Mouse (Mus musculus): ENCODE measurements at regions not wholly inside any gene's neighbourhood (a gene's known extent, or its start where the extent isn't known, plus 50 kb on each side); places are given as distances from the start of the nearest gene placed in this dataset.

DNA sequence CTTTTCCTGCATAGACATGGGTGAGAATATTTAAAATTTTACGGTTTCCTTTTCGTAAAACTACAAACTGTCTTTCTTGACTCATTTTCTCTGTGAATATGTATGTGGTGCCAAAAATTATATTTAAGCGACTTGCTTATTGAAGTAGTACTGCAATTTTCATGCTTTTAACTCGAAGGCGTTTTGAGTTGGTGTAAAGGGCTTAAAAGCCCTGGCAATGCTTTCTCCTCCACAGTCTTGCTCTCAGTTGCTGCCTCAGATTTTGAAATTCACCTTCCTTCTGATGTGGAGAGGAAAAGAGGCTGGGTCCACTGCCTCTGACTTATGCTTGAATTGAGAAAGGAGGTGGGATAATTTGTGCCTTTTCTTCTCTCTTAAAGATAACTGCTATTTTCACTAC lies 629.6 kb upstream of the Nrsn1 start:
- no peak for DNase-seq (ENCODE audit: low spot score in 2 of 2)

DNA sequence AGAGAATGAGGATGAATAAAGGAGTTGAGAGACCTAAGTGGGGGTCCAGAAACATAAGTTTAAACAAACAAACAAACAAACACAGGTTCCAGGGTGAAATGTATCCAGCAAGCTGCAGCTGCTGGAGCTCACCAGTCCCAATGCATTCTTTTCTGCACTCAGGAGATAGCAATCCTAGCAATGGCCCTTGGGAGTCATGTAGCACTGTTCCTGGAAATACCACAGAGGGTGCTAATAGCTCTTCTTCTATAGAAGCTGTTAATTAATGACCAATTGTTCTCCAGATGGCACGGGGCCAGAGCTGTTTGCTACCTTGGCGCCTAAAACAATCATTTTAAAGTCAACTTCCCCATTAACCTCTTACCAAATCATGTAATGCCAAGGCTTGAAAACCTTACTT lies 622.8 kb upstream of the Nrsn1 start:
- no peak for DNase-seq (ENCODE audit: low spot score in 2 of 2)

DNA sequence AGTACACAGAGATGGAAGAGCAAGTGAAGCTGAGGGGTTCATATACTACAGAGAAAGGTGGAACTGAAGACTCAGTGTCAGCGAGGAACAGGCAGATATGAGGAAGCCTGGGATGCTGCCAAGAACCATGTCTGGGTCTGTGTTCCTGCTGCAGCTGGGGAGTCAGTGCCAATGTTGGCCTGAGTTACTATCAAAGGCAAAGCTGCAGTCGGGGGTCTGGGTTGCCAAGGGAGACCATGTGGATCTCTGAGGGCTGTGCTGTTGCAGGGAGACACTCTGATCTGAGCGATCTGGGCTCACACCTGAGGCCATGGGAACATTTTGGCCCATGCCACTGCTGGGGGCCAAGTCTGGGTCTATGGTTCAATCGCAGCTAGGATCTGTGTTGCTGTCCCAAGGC lies 612.5 kb upstream of the Nrsn1 start:
- no peak for DNase-seq (ENCODE audit: low spot score in 2 of 2)

DNA sequence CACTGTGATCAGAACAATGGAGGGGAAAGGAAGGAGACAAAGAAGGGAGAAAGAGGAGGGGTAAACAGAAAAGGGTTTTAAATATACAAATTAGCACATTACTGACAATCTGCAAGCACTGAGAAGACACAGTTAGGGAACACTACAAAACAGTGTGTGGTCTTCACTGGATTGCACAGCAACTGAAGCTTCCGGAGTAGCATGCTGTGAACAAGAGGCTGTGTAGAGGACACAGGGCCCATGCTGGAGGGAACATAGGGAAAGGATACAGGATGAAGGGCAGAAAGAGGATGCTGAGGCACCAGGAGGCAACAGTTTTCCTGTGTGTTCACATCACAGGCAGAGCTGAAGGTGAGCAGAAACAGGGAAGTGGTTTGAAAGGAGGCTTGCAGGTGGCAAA lies 598.6 kb upstream of the Nrsn1 start:
- no peak for DNase-seq (ENCODE audit: low spot score in 2 of 2)

DNA sequence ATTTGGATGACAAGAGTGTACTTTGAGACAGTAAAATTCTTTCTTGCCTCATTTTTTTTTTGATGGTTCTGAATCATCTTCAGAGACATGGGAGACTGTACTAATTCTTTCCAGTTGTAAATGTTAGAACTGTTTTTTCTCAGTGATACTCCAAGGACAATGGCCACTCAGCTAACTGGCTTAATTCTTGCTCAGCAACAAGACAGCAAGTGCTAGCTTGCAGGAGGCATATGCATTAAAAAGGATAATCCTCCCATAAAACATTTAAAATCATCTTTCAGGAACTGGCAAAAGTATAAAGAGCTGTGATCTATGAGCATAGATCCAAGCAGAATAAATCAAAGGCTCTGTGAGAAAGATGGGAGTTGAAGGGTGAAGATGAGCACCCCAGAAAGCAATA lies 587.9 kb upstream of the Nrsn1 start:
- no peak for DNase-seq (ENCODE audit: low spot score in 2 of 2)

DNA sequence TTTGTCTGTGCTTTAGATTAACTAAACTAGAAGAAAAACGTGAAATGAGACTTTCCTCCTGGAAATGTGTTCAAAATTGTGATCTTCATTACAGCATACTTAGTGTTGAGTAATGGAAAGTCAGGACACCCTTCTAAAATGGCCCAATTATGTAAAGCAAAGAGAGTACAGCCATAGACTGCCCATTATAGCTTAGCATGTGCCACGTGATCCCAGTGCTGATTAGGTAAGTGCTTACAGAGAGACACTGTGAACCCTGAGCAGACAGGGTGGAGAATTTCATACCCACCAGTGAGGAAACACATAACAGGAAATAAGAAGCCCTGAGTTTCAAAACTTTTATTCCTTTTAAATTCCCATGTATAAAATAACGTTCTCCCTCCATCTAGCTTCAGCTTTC lies 587.3 kb upstream of the Nrsn1 start:
- no peak for DNase-seq (ENCODE audit: low spot score in 2 of 2)

DNA sequence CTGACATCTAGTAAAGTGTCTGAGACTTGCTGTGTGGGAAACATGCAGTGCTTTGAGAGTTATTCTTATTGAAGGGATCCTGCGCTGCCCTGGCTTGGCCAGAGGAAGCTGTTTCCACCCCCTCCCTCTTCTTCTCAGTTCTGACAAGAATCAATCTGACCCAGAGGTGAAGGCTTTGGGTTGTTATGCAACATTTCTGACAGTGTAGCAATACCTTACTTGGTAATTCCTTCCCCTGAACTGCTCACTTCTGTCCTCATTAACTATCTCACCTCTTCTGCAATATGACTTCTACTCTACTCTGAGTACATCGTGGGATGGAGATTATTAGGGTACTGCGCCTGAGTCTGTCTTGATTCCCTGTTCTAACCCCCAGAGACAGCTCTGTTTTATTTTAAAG lies 586.8 kb upstream of the Nrsn1 start:
- DNase-seq (ENCODE audit: low spot score in 2 of 2) = no peak

DNA sequence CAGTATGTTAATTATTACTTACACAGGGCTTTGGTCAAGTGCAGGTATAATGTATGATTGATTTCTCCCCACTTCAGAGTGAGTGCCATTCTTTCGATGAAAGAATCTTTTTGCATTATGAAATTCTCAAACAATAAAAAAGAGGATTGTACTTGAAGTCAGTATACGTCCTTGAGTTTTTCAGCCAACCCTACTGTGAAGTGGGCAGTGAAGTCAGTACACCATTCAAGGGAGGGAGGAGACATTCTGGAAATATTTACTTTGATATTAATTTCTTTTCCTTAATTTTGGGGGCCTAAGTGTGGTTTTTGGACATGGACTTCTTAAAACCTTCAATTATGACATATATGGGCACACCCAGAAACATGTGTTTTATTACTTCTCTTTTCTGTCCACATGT lies 586.2 kb upstream of the Nrsn1 start:
- no peak for DNase-seq (ENCODE audit: low spot score in 2 of 2)

DNA sequence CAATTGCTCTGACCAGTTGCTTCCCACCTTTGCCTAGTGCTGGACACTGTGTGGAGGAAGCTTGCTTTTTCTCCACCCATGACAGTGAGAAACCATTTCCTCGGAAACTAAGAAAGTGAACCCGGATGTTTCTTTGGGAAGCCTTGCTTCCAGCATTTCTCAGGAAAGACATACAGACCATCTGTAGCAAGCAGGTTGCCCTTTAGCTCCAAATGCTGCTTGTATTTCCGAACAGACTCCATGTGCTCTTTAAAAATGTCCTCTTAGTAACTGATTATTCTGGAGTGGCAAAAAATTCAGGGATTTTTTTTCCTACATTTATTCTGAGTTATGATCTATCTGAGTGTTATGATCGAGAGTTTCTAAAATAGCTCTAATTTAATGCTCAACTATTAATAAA lies 577.9 kb upstream of the Nrsn1 start:
- no peak for DNase-seq (ENCODE audit: low spot score in 2 of 2)

DNA sequence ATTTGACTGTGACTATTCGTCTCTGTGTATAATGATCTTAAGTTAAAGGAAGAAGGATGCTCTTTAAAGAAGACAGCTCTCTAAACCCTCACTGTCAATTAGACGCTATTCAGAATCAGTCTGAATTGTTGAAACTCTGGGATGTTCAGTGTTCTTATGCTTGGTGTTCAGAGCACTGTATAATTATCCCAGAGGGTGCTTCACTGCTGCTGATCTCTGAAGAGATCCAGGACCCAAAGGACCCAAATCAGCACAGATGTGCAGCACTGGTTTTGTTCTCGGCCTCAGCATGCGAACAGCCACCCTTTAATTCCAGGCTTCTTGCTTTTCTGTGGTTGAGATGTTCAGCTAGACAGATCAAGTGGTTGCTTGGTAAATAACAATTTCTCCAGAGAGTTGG lies 567.9 kb upstream of the Nrsn1 start:
- no peak for DNase-seq (ENCODE audit: low spot score in 2 of 2)

DNA sequence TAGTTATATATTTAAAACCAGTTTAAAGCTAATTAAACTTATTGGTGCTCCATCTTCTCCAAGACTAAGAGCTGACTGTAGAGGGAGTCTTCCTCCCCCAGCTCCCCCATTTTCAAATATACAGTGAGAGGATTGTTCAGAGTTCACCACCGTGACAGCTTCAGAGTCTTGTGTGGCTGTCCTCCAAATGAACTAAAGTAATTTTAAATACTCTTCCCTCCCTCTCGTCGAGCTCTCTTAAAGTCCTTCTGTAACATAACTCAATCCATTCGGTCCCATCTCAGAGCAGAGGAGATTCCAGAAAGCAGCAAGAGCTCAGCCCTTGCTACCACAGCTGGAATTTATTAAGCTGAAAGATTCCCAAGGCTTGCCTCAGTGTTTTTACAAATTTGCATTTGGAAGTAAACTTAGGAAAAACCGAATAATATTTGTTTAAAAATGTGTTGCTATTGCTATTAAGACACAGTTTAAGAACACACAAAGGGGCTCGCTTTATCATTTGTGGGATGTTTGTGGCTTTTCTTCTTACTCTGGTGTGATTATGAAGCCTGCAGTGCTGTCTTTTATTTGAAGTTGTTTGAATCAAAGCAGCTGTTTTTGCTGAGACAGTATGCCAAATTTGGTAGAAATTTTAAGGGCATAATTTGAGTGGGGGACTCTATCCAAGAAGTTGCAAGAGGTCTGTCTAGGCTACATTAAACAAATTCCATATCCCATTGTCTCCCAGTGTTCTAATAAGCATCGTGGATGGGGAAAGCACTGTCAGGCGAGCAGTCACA lies 559.0 kb upstream of the Nrsn1 start:
- DNase-seq (ENCODE audit: low spot score in 2 of 2) = no peak

DNA sequence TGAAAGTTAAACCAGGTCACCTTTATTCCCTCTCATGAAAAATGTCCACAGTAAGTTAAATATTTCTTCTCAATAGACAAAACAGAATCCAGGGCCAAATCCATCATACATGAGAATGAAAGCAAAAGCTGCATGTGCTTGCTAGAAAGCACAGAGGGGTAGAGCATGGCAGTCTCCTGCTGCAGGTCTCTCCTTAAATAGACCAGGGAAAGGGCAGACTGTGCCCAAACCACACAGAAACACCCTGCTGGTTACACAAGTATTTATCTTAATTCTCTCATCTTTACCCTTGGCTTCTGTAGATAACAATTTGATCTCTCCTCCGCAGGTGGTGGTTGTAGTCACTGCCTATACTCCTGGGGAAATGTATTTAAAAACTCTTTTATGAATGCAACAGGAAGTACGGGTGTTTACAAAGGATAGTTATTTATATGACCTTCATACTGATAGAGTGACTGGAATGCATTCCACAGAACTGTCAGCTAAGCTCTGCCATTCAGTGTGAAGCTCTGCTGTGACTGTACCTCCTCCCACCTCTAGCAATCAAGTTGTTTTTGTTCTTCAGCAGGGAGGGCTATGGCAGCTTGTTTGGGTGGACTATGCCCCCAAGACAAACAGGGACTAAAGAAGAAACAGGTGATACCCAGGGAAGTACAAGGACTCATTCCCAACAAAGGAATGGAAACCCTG lies 538.4 kb upstream of the Nrsn1 start:
- no peak for DNase-seq (ENCODE audit: low spot score in 2 of 2)

DNA sequence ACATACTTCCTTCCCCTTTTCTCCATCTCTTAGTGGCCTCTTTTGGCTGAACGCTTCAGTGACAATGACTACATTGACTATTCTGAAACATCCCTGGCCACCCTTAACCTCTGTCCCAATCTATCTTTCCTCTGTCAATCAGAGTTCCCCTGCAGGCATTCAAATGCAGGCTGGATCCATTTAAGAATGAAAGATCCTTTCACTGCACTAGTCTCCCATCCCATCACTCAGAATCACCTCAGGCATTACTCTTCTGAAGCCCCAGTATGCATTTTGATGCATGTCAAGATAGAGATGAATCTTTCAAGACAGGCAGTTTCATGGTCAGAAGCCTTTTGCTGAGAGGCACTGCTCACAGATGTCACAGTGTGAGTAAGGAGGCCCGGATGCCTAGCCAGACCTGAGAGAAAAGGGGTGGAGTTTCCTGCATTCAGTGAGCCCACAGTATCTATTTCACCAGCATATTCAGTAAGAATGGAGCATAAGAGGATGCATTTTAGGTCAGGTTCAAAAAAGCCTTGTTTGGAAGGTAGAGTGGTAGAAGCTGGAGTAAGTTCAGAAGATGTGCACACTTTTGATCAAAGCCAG lies 523.0 kb upstream of the Nrsn1 start:
- no peak for DNase-seq (ENCODE audit: low spot score in 2 of 2)

DNA sequence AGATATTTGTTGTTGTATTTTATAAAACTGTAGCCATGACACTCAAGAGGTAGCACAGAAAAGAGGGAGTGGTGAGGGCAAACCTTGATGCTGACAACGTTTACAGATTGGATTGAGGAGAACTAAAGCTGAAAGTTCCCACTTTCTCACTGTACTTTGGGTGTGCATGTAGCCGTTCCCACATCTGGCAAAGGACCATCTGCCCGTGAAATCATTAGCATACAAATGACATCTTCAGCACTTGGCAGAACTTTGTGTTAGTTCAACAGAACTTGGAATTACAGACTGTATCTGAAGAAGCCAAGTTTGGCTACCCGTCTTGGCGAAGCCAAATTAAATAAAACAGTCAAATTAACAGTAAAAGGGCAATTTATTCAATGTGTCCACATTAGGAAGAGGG lies 510.9 kb upstream of the Nrsn1 start:
- no peak for DNase-seq (ENCODE audit: low spot score in 2 of 2)

DNA sequence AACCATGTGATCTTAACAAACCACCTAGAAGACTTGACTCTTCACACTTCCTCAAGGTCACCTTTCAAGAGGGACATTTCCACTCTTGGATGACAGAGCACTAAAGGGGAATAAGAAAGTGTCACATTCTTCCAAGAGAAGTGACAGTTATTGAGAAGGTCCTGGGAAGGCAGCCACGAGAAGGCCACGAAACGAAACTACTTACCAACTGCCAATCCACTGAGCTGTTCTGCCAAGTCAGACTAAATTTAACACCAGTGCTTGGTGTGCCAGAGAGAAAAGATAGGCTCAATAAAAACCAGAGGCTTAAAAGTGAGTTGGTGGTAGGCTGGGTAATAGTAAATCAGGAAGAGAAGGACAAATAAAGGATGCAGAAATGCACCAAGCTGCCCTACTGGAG lies 507.4 kb upstream of the Nrsn1 start:
- no peak for DNase-seq (ENCODE audit: low spot score in 2 of 2)

DNA sequence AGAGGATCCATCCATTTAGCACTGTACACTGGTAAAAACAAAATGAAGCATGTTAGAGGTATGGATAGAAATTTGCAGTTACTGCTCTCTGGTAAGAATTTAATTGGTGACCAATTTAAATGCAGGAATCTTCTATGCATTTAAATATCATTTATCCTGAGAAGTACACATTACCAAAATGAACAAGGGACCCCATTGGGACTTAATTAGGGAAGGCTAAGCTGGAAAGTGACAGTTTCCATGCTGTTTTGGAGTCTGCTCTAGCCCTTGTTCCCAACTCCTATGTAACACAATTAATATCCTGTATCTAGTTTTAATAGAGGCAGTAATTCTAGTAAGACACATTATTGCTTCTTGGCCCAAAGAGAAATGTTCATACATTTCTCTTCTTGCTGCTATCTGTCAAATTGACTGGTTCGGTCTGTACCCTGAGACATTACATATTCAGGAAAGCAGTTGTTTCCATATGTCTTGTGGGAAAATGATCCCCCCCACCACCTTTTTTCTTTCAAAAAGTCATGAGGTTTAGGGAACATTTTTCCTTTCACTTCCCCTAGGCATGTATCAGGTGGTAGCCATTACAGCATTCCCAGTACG lies 504.4 kb upstream of the Nrsn1 start:
- DNase-seq (ENCODE audit: low spot score in 2 of 2) = no peak

DNA sequence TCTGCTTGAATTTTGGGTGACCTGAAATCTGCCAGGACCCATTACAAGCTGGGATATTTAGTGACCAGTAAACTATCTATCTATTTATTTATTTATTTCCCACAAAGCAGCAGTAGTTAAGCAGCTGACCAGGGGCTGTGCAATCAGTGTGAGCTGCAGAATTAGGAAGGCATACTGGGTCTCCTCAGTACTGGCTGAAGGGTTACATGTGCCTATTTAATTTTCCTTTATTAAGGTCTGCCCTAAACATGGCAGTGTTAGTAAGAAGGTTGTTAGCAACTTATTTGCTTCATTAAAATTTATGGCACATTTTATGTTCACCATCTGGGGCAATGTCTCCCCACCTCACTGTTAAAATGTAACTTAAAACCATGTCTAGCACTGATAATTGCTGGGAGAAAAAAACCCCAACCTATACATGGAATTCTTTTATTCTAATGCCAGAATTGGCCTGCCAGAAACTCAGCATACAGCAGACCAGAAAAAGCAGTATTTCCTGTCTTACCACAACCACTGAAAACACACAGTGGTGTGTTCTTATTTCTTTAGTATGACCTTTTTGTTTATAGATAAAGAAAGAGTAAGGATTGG lies 484.3 kb upstream of the Nrsn1 start:
- DNase-seq (ENCODE audit: low spot score in 2 of 2) = no peak

DNA sequence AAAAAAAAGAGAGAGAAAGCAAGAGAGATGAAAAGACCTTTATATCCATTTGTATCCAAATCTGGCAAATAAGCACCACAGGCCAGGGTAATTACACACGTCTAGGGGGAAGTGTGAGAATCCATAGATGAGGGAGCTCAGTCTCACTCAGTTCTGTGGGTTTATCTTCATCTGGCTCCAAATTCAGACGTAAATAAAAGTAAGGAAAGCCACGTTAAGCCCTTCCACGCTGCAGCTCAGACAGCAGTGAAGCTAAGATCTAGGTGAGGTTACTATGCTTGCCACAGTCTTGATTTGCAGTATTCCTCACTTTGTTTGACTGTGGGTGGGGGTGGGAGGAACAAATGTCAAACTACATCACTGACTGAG lies 481.1 kb upstream of the Nrsn1 start:
- no peak for DNase-seq (ENCODE audit: low spot score in 2 of 2)

DNA sequence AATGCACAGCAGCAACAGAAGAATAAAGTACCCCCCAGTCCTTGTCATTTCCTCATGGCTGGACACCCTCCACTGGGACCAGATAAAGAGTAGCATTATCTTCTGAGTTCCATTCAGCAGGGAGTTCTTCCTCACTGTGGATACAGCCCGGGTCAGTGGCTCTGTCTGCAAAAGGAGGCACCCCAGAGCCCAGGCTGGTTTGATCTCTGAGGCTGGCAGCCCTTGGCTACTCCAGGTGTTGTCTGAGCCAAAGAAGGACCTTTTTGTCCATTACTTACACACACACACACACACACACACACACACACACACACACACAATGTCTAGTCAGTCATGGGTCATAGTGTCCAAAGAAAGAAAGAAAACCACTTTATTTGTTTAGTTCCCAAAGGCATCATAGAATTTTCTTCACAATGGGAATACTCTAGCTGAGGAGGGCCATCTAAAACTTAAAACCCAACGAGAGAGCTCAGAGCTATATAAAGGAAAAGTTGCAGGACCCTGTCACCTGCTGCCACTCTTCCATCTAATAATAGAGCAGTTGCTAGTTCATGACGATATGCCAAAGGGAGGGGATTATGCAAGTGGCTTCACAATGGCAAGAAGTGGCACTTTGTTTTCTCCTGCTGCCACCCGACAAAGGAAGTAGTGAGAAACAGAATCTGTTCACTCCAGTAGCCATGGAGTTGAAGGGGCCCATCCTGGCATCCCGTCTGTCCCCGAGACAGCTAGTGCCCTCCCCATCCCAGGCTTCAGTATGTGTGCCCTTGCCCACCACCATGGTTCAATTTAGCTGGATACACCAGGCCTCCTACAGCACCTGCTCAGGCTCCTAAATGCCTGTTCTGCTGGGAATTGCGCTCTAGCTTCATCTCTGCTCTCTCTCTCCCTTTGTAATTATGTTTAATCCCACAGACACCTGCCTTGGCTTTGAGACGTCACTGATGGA lies 480.4 kb upstream of the Nrsn1 start:
- DNase-seq (ENCODE audit: low spot score in 2 of 2) = no peak

DNA sequence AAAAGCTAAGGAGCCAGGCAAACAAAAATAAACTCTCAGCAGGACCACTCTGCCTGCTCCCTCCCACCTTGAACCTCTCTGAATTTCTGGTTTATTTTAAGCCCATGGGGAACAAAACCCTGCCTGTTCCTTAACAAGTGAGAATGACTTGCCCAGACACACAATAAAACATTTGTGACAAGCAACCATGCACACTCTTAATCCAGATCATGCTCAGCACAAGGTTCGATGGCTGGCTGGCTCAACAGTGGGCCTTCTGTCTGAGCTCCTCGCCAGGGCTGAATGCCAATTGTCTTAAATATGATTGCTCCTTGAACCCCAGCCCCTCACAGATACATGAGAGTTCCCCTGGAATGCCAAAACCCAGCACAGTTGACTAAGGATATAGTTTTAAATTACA lies 468.3 kb upstream of the Nrsn1 start:
- DNase-seq (ENCODE audit: low spot score in 2 of 2) = no peak

DNA sequence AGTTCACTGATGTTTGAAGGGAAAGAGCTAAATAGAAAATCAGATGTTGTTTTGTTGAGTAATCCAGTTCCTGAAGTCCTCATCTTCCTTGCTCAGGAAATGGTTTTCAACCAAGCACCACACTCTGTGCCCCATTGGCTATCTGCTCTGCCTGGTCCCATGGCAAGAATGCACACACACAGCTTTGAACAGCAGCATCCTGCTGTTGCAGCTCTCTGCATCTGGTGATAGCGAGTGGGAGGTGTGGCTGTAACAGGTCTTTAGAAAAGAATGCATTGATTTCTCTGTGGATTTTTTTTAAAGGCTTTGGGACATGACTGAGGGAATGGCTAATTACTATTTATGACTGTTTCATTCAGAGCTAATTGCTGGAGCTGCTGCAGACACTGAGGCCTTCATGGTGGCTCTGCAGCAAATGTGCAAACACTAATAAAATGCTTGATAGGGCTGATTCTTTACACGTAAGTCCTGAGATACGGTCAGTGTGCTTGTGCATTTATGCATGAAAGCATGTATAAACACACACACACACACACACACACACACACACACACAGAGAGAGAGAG lies 459.1 kb upstream of the Nrsn1 start:
- DNase-seq (ENCODE audit: low spot score in 2 of 2) = no peak

Data from urinary bladder, postnatal 4 days (tissue).